Mouse (Mus musculus) intestine, embryonic 15.5 days (tissue): ENCODE measurements around the gene Mex3b. TPM values are rescaled to one million over a fixed set of nuclear protein-coding genes. Genes with fewer than 3 reads are reported as not detected.

ENCODE experiments used
- ATAC-seq: fragments of 200-750 bp; cut with Nextera tagmentation; 2 replicates; pipeline ENCODE4 v1.8.0; 2017; ENCODE audit warnings: moderate TSS enrichment, moderate library complexity
- H3K27ac ChIP-seq: fragments of 300-500 bp; sonication (generic); 2 replicates; pipeline ENCODE4 v1.5.1; 2015; ENCODE audit warnings: mild to moderate bottlenecking, inconsistent platforms
- H3K27me3 ChIP-seq: fragments of 300-500 bp; sonication (generic); replicated peaks from 2 replicates; pipeline ENCODE4 v1.6.1; 2015; ENCODE audit warnings: inconsistent platforms
- H3K36me3 ChIP-seq: fragments of 300-500 bp; sonication (generic); 2 replicates; pipeline ENCODE4 v1.6.1; 2015; ENCODE audit warnings: inconsistent platforms
- H3K4me1 ChIP-seq: fragments of 300-500 bp; sonication (generic); replicated peaks from 2 replicates; pipeline ENCODE4 v1.6.1; 2015; ENCODE audit warnings: inconsistent platforms
- H3K4me2 ChIP-seq: fragments of 300-500 bp; sonication (generic); replicated peaks from 2 replicates; pipeline ENCODE4 v1.6.1; 2015; ENCODE audit warnings: mild to moderate bottlenecking, inconsistent platforms
- H3K4me3 ChIP-seq: fragments of 300-500 bp; sonication (generic); replicated peaks from 2 replicates; pipeline ENCODE4 v1.5.1; 2015; ENCODE audit warnings: inconsistent platforms
- H3K9ac ChIP-seq: fragments of 300-500 bp; sonication (generic); 2 replicates; pipeline ENCODE4 v1.6.1; 2015; ENCODE audit warnings: inconsistent platforms
- H3K9me3 ChIP-seq: fragments of 300-500 bp; sonication (generic); 2 replicates; pipeline ENCODE4 v1.6.1; 2016; ENCODE audit warnings: inconsistent platforms
- WGBS: fragments of 180-500 bp; shearing (Covaris S2); methylation state at CpG from one replicate; pipeline ENCODE4 v1.1.7; 2015; 5-methylcytosine and 5-hydroxymethylcytosine counted together
- polyA plus RNA-seq: library from polyadenylated mRNA; unstranded; fragments of >200 nt; fragmentation: Nextera tagmentation; extraction: Ambion mirVana; gene quantifications from 2 replicates; pipeline ENCODE4 v1.2.1, GENCODE M21; 2015

Gene Mex3b
- polyA plus RNA-seq, 1 experiment from 2014 or later = 9.0 TPM

GRCm38 (mm10) chr7:82851670-82852069 lies 15.5 kb upstream of the Mex3b start:
- H3K9me3 ChIP-seq = no peaks in the 10 kb centered on the region
- H3K36me3 ChIP-seq = no peaks in the 10 kb centered on the region
- no peak for ATAC-seq
- H3K27ac ChIP-seq = no peak overlapping the region
- no peak overlapping the region for H3K9ac ChIP-seq
- H3K4me1 ChIP-seq = peaks cover 8% of the 10 kb centered on the region; the same call in 1 of the 2 replicates
- no peak overlapping the region for H3K4me2 ChIP-seq
- no peak overlapping the region for H3K4me3 ChIP-seq
- WGBS = 92% methylated on average over 4 of the region's 4 CpGs
- H3K27me3 ChIP-seq = no peaks in the 10 kb centered on the region

- Histone ChIP-seq H3K4me3 (no peak overlapping the region), H3K4me2 (no peak overlapping the region), H3K27ac (no peak overlapping the region), H3K4me1 (peaks cover 8% of the 10 kb centered on the region; the same call in 1 of the 2 replicates), H3K9ac (no peak overlapping the region), H3K36me3 (no peaks in the 10 kb centered on the region), H3K27me3 (no peaks in the 10 kb centered on the region), H3K9me3 (no peaks in the 10 kb centered on the region)
- WGBS = 41% methylated on average over 3 of the region's 3 CpGs
- ATAC-seq = 0 out of 2 replicates have a peak, but pooled peaks have one; percentile 31
Measured at GRCm38 (mm10) chr7:82854195-82854766, 12.9 kb upstream of the Mex3b start.

- Histone ChIP-seq H3K9me3 (no peaks in the 10 kb centered on the region), H3K36me3 (no peaks in the 10 kb centered on the region), H3K4me3 (no peak overlapping the region), H3K4me2 (no peak overlapping the region), H3K27ac (no peak overlapping the region), H3K9ac (no peak overlapping the region), H3K27me3 (no peaks in the 10 kb centered on the region), H3K4me1 (peaks cover 7% of the 10 kb centered on the region; the same call in 1 of the 2 replicates)
- no peak for ATAC-seq
- 44% methylated on average over 4 of the region's 4 CpGs for WGBS
Measured at GRCm38 (mm10) chr7:82858611-82859010, 8.5 kb upstream of the Mex3b start.

- Histone ChIP-seq H3K27ac (no peak overlapping the region), H3K4me1 (0 out of 2 replicates have a peak, but pooled peaks cover 4% of the 10 kb centered on the region), H3K36me3 (no peaks in the 10 kb centered on the region), H3K9me3 (no peaks in the 10 kb centered on the region), H3K4me3 (no peak overlapping the region), H3K4me2 (no peak overlapping the region), H3K9ac (no peak overlapping the region), H3K27me3 (no peaks in the 10 kb centered on the region)
- WGBS = 60% methylated on average over 2 of the region's 2 CpGs
- ATAC-seq = no peak
Measured at GRCm38 (mm10) chr7:82860626-82861025, 6.5 kb upstream of the Mex3b start.

GRCm38 (mm10) chr7:82863341-82863740 lies 3.8 kb upstream of the Mex3b start:
- no peak overlapping the region for H3K27ac ChIP-seq
- no peaks in the 10 kb centered on the region for H3K36me3 ChIP-seq
- H3K4me2 ChIP-seq = no peak overlapping the region
- H3K9me3 ChIP-seq = no peaks in the 10 kb centered on the region
- 0 out of 2 replicates have a peak, but pooled peaks cover 5% of the 10 kb centered on the region for H3K4me1 ChIP-seq
- H3K4me3 ChIP-seq = no peak overlapping the region
- WGBS = 60% methylated on average over 6 of the region's 6 CpGs
- no peak for ATAC-seq
- no peak overlapping the region for H3K9ac ChIP-seq
- no peaks in the 10 kb centered on the region for H3K27me3 ChIP-seq

- no peak overlapping the region for H3K4me3 ChIP-seq
- WGBS = 47% methylated on average over 8 of the region's 8 CpGs
- no peaks in the 10 kb centered on the region for H3K9me3 ChIP-seq
- H3K4me1 ChIP-seq = peaks cover 13% of the 10 kb centered on the region
- no peak for ATAC-seq
- H3K4me2 ChIP-seq = peak overlapping the region; percentile 96
- H3K27me3 ChIP-seq = no peaks in the 10 kb centered on the region
- H3K27ac ChIP-seq = peak overlapping the region; percentile 88; the same call in 1 of the 2 replicates
- H3K9ac ChIP-seq = no peak overlapping the region
- H3K36me3 ChIP-seq = no peaks in the 10 kb centered on the region
Measured at GRCm38 (mm10) chr7:82864260-82864990, 2.7 kb upstream of the Mex3b start.

- Histone ChIP-seq H3K4me3 (peak overlapping the region; percentile 74), H3K9ac (peak overlapping the region; percentile 66), H3K9me3 (no peaks in the 10 kb centered on the region), H3K4me1 (peaks cover 20% of the 10 kb centered on the region), H3K27me3 (no peaks in the 10 kb centered on the region), H3K36me3 (no peaks in the 10 kb centered on the region), H3K4me2 (peak overlapping the region; percentile 96), H3K27ac (peak overlapping the region; percentile 88)
- peak; percentile 0; the same call in 1 of the 2 replicates for ATAC-seq
- WGBS = 2% methylated on average over 22 of the region's 22 CpGs
Measured at GRCm38 (mm10) chr7:82864991-82865771, 2.0 kb upstream of the Mex3b start.

- Histone ChIP-seq H3K36me3 (no peaks in the 10 kb centered on the region), H3K9me3 (no peaks in the 10 kb centered on the region), H3K4me2 (peak overlapping the region; percentile 96), H3K27me3 (no peaks in the 10 kb centered on the region), H3K4me1 (peaks cover 22% of the 10 kb centered on the region), H3K27ac (peak overlapping the region; percentile 98), H3K9ac (peak overlapping the region; percentile 69), H3K4me3 (peak overlapping the region; percentile 74)
- peak; percentile 92 for ATAC-seq
- under 1% methylated on average over 63 of the region's 70 CpGs for WGBS
Measured at GRCm38 (mm10) chr7:82865834-82866485, 1.2 kb upstream of the Mex3b start.

GRCm38 (mm10) chr7:82866486-82867270 lies 455 bp upstream of the Mex3b start:
- WGBS = under 1% methylated on average over 64 of the region's 68 CpGs
- H3K36me3 ChIP-seq = no peaks in the 10 kb centered on the region
- peak; percentile 85 for ATAC-seq
- H3K27ac ChIP-seq = peak overlapping the region; percentile 98
- H3K27me3 ChIP-seq = no peaks in the 10 kb centered on the region
- no peaks in the 10 kb centered on the region for H3K9me3 ChIP-seq
- peaks cover 22% of the 10 kb centered on the region for H3K4me1 ChIP-seq
- peak overlapping the region; percentile 80 for H3K9ac ChIP-seq
- H3K4me2 ChIP-seq = peak overlapping the region; percentile 96
- peak overlapping the region; percentile 74 for H3K4me3 ChIP-seq

GRCm38 (mm10) chr7:82868309-82869230 lies 1.4 kb downstream of the Mex3b start:
- Histone ChIP-seq H3K4me3 (peak overlapping the region; percentile 74), H3K27me3 (no peaks in the 10 kb centered on the region), H3K27ac (peak overlapping the region; percentile 98), H3K4me2 (peak overlapping the region; percentile 96), H3K4me1 (peaks cover 22% of the 10 kb centered on the region), H3K9me3 (no peaks in the 10 kb centered on the region), H3K9ac (peak overlapping the region; percentile 80), H3K36me3 (no peaks in the 10 kb centered on the region)
- no peak for ATAC-seq
- WGBS = 2% methylated on average over 56 of the region's 56 CpGs
